Mouse (Mus musculus) frontal cortex, postnatal 36 days (tissue): ENCODE measurements around the gene Tufm.

Experiments used
- DNase-seq, 2 experiments: peaks; one replicate each; pipeline ENCODE4 v3.0.0; 2022; ENCODE audit warnings: low spot score in 2 of 2

The Tufm gene

DNA sequence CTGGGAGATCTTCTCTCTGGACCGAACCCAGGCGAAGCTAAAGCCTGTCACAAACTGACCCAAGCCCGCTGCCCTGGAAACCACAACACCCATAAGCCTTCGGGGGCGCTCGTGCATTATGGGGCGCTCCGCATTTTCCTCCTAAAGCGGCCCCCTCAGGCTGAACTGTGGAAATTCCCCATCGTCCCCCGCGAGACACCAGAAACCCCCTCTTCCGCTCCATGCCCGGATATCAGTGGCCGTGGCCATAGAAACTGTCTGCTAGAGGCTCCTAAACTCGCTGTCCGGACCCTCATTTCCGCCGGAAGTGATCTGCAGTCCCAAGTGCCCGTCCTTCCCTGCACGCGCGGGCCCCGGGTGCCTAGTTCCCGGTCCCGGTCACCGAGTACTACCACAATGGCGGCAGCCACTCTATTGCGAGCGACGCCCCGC, at the start of gene Tufm:
Gene Tufm (plus strand): TSS at position 310 of the 432 bp plus-strand sequence.
- peak; percentile 98 for DNase-seq

DNA sequence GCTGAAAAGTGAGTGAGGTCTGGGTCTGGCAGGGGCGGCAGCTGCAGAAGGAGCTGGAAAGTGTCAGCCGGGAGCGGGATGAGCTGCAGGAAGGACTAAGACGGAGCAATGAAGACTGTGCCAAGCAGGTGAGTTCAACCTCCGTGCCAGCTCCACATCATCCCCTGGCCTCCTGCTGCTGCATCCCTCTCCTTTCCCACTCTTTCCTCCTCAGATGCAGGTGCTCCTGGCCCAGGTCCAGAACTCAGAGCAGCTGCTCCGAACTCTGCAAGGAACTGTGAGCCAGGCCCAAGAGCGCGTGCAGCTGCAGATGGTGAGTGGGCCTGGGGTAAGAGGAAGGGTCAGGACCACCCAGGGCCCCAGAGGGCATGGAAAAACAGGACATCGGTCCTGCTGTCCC, 47.0 kb upstream of the Tufm start:
- DNase-seq, result no peak

GRCm38 (mm10) chr7:126443997-126444396, 43.2 kb upstream of the Tufm start:
- no peak for DNase-seq

DNA sequence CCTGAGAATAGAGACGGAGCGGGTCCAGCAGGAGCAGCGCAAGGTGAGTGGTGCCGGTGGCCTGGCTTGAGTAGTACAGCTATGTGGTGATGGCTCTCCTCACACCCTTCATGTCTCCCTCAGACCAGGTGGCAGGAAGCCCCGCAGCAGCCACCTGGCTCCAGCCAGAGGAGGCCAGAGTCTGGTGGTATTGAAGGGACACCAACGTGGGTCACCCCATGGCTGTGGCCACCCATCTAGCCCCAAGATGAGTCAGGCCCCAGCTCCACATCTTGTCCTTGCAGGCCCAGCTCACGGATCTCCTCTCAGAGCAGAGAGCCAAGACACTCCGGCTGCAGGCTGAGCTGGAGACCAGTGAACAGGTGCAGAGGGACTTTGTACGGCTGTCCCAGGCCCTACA, 42.6 kb upstream of the Tufm start:
- no peak for DNase-seq

DNA sequence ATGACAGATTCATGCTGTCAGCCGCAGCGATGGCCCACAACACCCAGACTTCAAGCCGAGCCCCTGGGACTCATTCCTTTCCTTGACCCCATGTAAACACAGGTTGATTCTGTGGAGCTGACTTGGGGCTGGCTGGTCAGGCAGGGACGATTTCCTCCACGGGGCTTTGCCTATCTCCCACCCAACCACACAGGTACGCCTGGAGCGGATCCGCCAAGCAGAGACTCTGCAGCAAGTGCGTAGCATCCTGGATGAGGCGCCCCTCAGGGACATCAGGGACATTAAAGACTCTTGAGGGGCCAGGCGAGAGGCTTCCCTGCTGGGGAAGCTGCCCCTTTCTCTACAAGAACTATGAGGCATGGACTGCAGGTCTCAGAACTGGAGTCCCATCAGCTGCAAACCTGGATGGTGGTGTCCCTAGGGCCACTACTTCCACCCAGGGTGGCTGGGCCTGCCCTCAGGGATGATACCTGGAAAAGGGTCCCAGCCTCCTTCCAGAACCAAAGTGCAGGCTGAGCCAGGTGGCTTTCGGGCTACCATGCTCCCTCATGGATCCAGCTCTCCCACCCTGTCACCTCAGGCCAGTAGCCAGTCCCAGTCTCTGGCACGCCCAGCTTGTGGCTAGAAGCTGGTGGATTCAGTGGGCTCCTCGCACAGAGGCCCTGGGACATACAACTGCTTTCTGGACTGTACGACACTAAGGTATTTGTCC, 41.9 kb upstream of the Tufm start:
- DNase-seq, result no peak

DNA sequence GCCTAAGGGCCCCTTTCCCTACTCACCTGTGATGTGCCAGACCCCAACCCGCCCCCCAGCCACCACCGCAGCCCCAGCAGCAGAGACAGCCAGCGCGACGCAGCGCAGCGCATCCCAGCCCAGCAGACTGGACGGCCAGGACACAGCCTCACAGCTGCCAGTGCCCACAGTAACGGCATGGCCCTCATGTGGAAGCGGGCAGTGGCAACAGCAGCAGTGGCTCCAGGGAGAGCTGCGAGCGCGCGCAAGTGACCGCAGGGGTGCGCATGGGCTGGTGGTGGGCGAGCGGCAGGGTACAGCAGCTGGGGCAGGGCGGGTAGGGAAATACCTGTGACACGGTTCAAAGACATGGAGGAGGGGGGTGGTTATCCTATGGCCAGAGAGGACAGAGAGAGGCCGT, 40.9 kb upstream of the Tufm start:
- no peak for DNase-seq

- no peak for DNase-seq
Observed at GRCm38 (mm10) chr7:126448481-126448880, 38.7 kb upstream of the Tufm start.

DNA sequence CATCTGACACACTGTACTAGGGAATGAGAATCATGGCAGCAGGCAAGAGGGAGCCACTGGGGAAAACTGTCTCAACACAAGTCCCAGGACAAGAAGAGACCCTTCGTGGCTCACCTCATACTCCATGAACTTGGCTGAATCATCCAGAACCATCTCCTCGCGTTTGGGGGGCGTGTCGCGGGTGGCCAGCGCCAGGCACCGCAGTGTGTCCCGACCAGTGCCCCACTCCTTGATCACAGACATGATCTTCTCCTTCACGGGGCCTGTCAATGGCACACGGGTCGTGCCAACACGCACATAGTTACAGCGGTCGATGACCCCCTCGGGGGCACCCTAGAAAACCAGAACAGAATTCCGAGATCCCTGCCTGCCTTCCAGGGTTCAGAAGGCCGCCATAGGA, 37.2 kb upstream of the Tufm start:
- no peak for DNase-seq

GRCm38 (mm10) chr7:126450641-126451040, 36.5 kb upstream of the Tufm start:
- DNase-seq, result no peak

DNA sequence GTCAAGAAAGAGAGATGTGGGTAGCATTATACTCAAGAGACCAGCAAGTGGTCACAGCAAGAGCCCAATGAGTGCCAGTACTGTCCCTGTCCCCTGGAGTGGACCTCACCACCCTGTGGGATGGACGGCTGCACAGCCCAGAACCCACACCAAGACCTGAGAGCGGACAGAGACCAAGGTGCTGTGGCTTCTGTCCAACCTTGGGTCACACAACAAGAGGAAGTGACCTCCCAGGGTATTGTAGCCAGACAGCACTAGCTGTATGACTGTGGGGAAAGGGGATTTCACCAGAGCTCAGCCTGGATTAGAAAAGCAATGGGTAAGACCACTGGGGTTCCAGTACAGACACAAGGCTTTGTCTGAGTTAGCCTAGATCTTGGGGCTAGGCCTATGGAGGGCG, 34.9 kb upstream of the Tufm start:
- DNase-seq, result no peak

DNA sequence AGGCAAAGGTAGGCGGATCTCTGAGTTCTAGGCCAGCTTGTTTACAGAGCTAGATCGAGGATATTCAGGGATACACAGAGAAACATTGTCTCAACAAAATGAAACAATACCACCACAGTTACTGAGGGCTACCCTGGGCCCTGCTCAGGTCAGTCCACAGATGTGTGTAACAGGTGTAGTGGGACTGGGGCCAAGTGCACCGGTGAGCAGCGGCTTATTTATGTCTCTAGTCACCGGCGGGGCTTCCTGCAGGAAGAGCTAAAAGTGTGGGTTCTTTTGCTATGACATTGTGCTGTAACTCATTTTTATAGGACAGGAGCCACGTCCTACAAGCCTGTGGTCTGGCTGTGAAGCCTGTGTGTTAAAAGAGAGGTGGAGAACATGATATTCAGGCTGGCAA, 33.3 kb upstream of the Tufm start:
- no peak for DNase-seq

- no peak for DNase-seq
Observed at GRCm38 (mm10) chr7:126455242-126455641, 31.9 kb upstream of the Tufm start.

- no peak for DNase-seq
Observed at GRCm38 (mm10) chr7:126456382-126457266, 30.5 kb upstream of the Tufm start.

DNA sequence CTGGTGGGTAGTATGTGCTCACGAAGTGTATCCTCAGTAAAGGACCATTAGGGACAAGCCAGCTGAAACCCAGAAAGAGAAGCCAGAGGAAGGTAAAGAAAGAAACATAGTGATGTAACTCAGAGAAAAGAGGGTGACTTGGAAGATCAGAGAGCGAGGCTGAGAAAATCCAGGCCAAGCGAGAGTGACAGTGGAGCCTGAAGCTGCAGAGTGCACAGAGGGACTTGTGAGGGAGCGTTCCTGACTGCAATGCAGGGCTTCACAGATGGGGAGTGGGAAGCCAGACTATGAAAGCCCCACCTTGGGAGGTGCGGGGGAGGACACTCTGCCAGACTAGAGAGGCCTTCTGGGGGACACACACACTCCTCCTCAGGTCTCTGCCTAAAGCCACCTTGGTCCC, 28.9 kb upstream of the Tufm start:
- DNase-seq, result no peak

DNA sequence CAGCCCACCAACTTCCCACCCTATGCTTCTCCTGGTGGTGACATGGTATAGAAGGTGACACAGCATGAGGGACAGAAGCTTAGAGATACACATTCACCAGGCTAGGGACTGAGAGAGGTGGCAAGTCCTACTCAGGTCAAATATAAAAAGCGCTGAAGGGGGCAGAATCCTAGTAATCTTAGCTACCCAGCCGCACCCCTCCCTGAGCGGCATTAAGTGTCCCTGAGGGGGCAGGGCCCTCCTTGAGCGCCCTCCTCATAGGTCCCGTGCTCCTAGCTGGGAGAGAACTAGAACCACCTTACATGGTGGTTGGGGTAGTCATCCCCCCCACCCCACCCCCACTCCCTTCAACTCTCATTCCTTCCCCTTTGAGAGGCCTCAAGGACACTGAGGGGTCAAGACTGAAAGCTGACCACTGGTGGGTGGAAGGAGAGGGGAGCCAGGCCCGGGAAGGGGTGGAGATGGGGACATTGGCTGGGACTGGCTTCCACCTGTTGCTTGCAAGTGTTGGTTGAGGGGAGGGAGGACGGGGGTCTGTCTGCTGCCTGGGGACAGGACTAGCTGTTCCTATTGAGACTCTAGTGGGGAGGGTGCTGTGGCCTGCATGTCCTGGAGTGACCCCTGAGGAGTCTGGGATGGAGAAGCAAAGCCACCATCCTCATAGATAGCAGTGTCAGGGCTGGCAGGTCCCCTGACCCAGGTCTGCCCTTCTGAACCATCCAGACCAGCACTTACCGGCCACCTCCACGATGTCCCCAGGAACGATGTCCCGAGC, 28.1 kb upstream of the Tufm start:
- DNase-seq, result no peak

GRCm38 (mm10) chr7:126460623-126461399, 26.4 kb upstream of the Tufm start:
- no peak for DNase-seq

GRCm38 (mm10) chr7:126461626-126462025, 25.5 kb upstream of the Tufm start:
- DNase-seq, result no peak

- no peak for DNase-seq
Observed at GRCm38 (mm10) chr7:126463004-126463403, 24.2 kb upstream of the Tufm start, which contains the start of gene Atp2a1. Atp2a1 (minus strand) TSS chr7:126463108.

DNA sequence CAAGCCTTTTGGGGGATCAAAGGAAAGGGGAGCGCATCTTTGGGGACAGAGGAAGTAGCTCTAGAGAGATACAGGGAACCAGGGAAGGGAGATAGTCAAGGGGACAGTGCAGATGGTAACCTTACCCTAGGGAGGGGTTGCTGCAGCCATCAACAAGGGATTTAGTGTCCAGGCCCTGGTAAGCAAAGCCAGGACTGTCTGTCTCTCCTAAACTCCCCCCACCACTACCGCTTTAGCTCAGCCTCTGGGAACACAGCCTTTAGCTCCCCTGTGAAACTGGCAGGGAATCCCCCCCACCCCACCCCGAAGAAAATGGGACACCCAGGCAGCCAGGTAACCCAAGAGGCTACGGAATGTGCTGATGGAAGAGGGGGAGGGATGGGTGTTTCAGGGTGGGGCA, 23.6 kb upstream of the Tufm start:
- no peak for DNase-seq

DNA sequence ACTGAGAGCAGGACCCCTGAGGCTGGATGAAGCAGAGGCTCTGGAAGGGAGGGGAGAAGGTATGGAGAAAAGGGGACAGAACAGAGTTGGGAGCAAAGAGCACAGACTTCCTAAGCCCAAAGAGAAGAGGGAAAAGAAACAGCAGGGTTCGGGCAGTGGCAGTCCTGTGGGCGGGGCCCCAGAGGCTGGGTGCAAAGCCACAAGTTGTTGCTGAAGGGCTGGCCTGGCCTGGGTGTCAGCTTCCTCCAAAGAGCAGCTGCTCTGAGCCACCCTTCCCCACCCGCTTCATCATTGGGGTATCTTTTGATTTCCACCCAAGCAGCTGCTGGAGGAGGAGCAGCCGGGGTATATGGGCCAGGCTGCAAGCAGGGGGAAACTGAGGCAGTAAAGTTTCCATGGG, 23.0 kb upstream of the Tufm start:
- no peak for DNase-seq

DNA sequence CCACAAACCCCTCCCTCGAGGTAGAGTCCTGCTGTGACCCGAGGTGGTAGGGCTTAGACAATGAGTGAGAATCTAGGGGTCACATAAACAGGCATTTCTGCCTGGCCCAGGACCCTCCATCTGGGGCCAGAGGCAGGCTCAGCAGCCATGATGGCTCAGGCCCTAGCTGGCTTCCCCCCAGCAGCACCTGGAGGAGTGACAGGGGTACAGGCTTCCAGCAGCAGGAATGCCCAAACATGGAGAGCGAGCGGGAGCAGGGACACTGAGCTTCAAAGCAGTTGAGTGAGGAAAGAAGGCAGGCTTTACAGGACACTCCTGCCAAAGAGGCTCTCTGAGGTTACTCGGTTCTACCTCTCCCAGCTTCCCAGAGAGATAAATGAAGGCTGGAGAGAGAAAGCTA, 22.3 kb upstream of the Tufm start:
- no peak for DNase-seq
